In genomic region chr17:31125548-31126266, GRCm38 (mm10) we compare ENCODE assay signal across 11 mouse cellular contexts. TPM values are rescaled to one million over a fixed set of nuclear protein-coding genes. Genes with fewer than 3 reads are reported as not detected.
DNase-seq lines count a peak whose midpoint lies in the region; ATAC-seq lines count a peak whose summit lies in the region.
"Had no signal": no experiment of that assay in that cellular context is flagged by ENCODE, and none has a peak within 500 bp of the region (broad histone marks: within the 10 kb centered on the region; RNA-seq: fewer than 3 reads in every experiment).

No protein-coding gene starts in this region.

- peak; percentile 68 for ATAC-seq in midbrain, embryonic 11.5 days (ENCODE audit: low FRiP score)
- ATAC-seq in midbrain, embryonic 15.5 days (replicated peaks): no peak
- peak; percentile 59 for ATAC-seq in hindbrain, embryonic 15.5 days (ENCODE audit: low FRiP score, low read depth)

- no peak overlapping the region; the same call in 1 of the 2 replicates for H3K27ac ChIP-seq in midbrain, embryonic 11.5 days (ENCODE audit: low read depth, low read length)
- H3K27ac ChIP-seq in midbrain, embryonic 15.5 days: no peak overlapping the region
- H3K27ac ChIP-seq in hindbrain, embryonic 15.5 days (replicated peaks): no peak overlapping the region
- H3K27ac ChIP-seq: layer of hippocampus, adult 2 months had no signal

- WGBS in midbrain, embryonic 11.5 days: 47% methylated on average over 9 of the region's 9 CpGs
- WGBS in midbrain, embryonic 15.5 days: 46% methylated on average over 9 of the region's 9 CpGs
- 39% methylated on average over 9 of the region's 9 CpGs for WGBS in hindbrain, embryonic 15.5 days

- H3K36me3 ChIP-seq in midbrain, embryonic 11.5 days (ENCODE audit: control insufficient read depth, insufficient read depth, low read length): no peaks in the 10 kb centered on the region; the same call in 1 of the 2 replicates
- H3K36me3 ChIP-seq in midbrain, embryonic 15.5 days (replicated peaks): no peaks in the 10 kb centered on the region
- H3K36me3 ChIP-seq in hindbrain, embryonic 15.5 days: no peaks in the 10 kb centered on the region

- peaks cover 5% of the 10 kb centered on the region; the same call in 1 of the 2 replicates for H3K4me1 ChIP-seq in midbrain, embryonic 11.5 days (ENCODE audit: control insufficient read depth, insufficient read depth, low read length)
- no peaks in the 10 kb centered on the region for H3K4me1 ChIP-seq in midbrain, embryonic 15.5 days
- H3K4me1 ChIP-seq in hindbrain, embryonic 15.5 days (replicated peaks): peaks cover 8% of the 10 kb centered on the region

- no peaks in the 10 kb centered on the region for H3K9me3 ChIP-seq in midbrain, embryonic 11.5 days (ENCODE audit: control insufficient read depth, low read length)
- H3K9me3 ChIP-seq in midbrain, embryonic 15.5 days: no peaks in the 10 kb centered on the region
- peaks cover 6% of the 10 kb centered on the region; the same call in 1 of the 2 replicates for H3K9me3 ChIP-seq in hindbrain, embryonic 15.5 days

- H3K4me3 ChIP-seq in midbrain, embryonic 11.5 days (ENCODE audit: low read depth, low read length): no peak overlapping the region
- no peak overlapping the region for H3K4me3 ChIP-seq in midbrain, embryonic 15.5 days
- no peak overlapping the region for H3K4me3 ChIP-seq in hindbrain, embryonic 15.5 days
- H3K4me3 ChIP-seq: layer of hippocampus, adult 2 months had no signal

- no peaks in the 10 kb centered on the region for H3K27me3 ChIP-seq in midbrain, embryonic 11.5 days (ENCODE audit: control insufficient read depth, insufficient read depth, low read length)
- H3K27me3 ChIP-seq in midbrain, embryonic 15.5 days (replicated peaks): no peaks in the 10 kb centered on the region
- no peaks in the 10 kb centered on the region for H3K27me3 ChIP-seq in hindbrain, embryonic 15.5 days

- no peak overlapping the region for H3K4me2 ChIP-seq in midbrain, embryonic 11.5 days
- H3K4me2 ChIP-seq in midbrain, embryonic 15.5 days: no peak overlapping the region
- H3K4me2 ChIP-seq in hindbrain, embryonic 15.5 days: no peak overlapping the region

- intact Hi-C loops in gastrocnemius, postnatal 36 days (cut with DNase I): no loop called here

- no peak overlapping the region for H3K9ac ChIP-seq in midbrain, embryonic 11.5 days (ENCODE audit: low read length)
- no peak overlapping the region for H3K9ac ChIP-seq in midbrain, embryonic 15.5 days
- H3K9ac ChIP-seq in hindbrain, embryonic 15.5 days: no peak overlapping the region

- DNase-seq in midbrain, embryonic 11.5 days (ENCODE audit: low spot score, missing footprints): no peak
- peak; percentile 47 to 82 for DNase-seq in cerebellum, postnatal 4 days (ENCODE audit: low spot score in 2 of 2)
- peak; percentile 38 for DNase-seq in telencephalon, adult 2 months (ENCODE audit: low read depth, low spot score)
- DNase-seq in testis, postnatal 14 days (ENCODE audit: low spot score): no peak
- DNase-seq in gastrocnemius, postnatal 36 days: no peak
- DNase-seq in kidney, adult 9 months: no peak
- DNase-seq: adrenal gland, postnatal 36 days had no signal

RNA-seq across cellular contexts. Expression of gene Tff3, which starts 3.7 kb away (rescaled TPM):
- polyA plus RNA-seq in midbrain, embryonic 11.5 days (2014; fragmentation: Nextera tagmentation; extraction: Ambion mirVana): 0.50 and 1.7 TPM in 2 replicates
- polyA plus RNA-seq in midbrain, embryonic 15.5 days (2015; fragmentation: Nextera tagmentation; extraction: Ambion mirVana): 0.40 and 1.4 TPM in 2 replicates
- 2.4 and 3.2 TPM in 2 replicates for polyA plus RNA-seq in hindbrain, embryonic 15.5 days (2015; fragmentation: Nextera tagmentation; extraction: Ambion mirVana)
- not detected for total RNA-seq in gastrocnemius, postnatal 36 days (2021)
- total RNA-seq: adrenal gland, postnatal 36 days; layer of hippocampus, adult 2 months had no signal
- polyA plus RNA-seq: heart, postnatal 0 days had no signal

RNA-seq across cellular contexts. Expression of gene Tff2, which starts 18.4 kb away (rescaled TPM):
- not detected in 2 replicates for polyA plus RNA-seq in midbrain, embryonic 11.5 days (2014; fragmentation: Nextera tagmentation; extraction: Ambion mirVana)
- not detected in 2 replicates for polyA plus RNA-seq in midbrain, embryonic 15.5 days (2015; fragmentation: Nextera tagmentation; extraction: Ambion mirVana)
- not detected in 2 replicates for polyA plus RNA-seq in hindbrain, embryonic 15.5 days (2015; fragmentation: Nextera tagmentation; extraction: Ambion mirVana)
- not detected for total RNA-seq in gastrocnemius, postnatal 36 days (2021)
- total RNA-seq: adrenal gland, postnatal 36 days; layer of hippocampus, adult 2 months had no signal
- polyA plus RNA-seq: heart, postnatal 0 days had no signal

RNA-seq across cellular contexts. Expression of gene Tff1, which starts 39.4 kb away (rescaled TPM):
- not detected in 2 replicates for polyA plus RNA-seq in midbrain, embryonic 11.5 days (2014; fragmentation: Nextera tagmentation; extraction: Ambion mirVana)
- polyA plus RNA-seq in midbrain, embryonic 15.5 days (2015; fragmentation: Nextera tagmentation; extraction: Ambion mirVana): not detected in 2 replicates
- not detected in 2 replicates for polyA plus RNA-seq in hindbrain, embryonic 15.5 days (2015; fragmentation: Nextera tagmentation; extraction: Ambion mirVana)
- not detected for total RNA-seq in gastrocnemius, postnatal 36 days (2021)
- total RNA-seq: adrenal gland, postnatal 36 days; layer of hippocampus, adult 2 months had no signal
- polyA plus RNA-seq: heart, postnatal 0 days had no signal

Comparison
In these comparisons a context has a peak if more than half of its experiments do, and no peak if none do; other contexts are left out.
1. DNase-seq: peak in cerebellum, postnatal 4 days (2 of 2) and telencephalon, adult 2 months (single experiment); none in midbrain, embryonic 11.5 days (single experiment), testis, postnatal 14 days (single experiment), gastrocnemius, postnatal 36 days (0 of 2) and kidney, adult 9 months (single experiment).